Mouse (Mus musculus) myocyte (in vitro differentiated cells): ENCODE measurements around the gene Spata5. TPM values are rescaled to one million over a fixed set of nuclear protein-coding genes. Genes with fewer than 3 reads are reported as not detected.
A peak's percentile ranks its signal among the peaks of the same experiment; 100 is the strongest.

Experiments
- H3K27me3 ChIP-seq: one replicate; pipeline ENCODE4 v1.6.1; 2011; ENCODE audit not compliant: control insufficient read depth, insufficient read depth, insufficient read length
- H3K36me3 ChIP-seq: one replicate; pipeline ENCODE4 v1.6.1; 2011; ENCODE audit not compliant: control insufficient read depth, insufficient read depth
- H3K4me2 ChIP-seq: one replicate; pipeline ENCODE4 v1.6.1; 2011; ENCODE audit warnings: low read depth, control low read depth
- H3K4me3 ChIP-seq: one replicate; pipeline ENCODE4 v1.5.1; 2011; ENCODE audit warnings: mild to moderate bottlenecking, control low read depth, moderate library complexity
- H3K79me2 ChIP-seq: one replicate; pipeline ENCODE4 v1.6.1; 2011; ENCODE audit not compliant: control insufficient read depth, insufficient read depth
- H3ac ChIP-seq: one replicate; pipeline ENCODE4 v1.6.1; 2011; ENCODE audit not compliant: control insufficient read depth, insufficient read length
- CEBPB ChIP-seq: IDR thresholded peaks from 2 replicates; pipeline ENCODE4 v1.6.1; 2011; ENCODE audit warnings: mild to moderate bottlenecking, moderate library complexity; ENCODE audit not compliant: poor library complexity, insufficient read depth, severe bottlenecking
- E2F4 ChIP-seq: IDR thresholded peaks from one replicate; pipeline ENCODE4 v1.6.1; 2011; ENCODE audit warnings: mild to moderate bottlenecking, control low read depth, moderate library complexity; ENCODE audit not compliant: insufficient read depth
- MAX ChIP-seq: IDR thresholded peaks from one replicate; pipeline ENCODE4 v1.6.1; 2011; ENCODE audit warnings: low read depth, mild to moderate bottlenecking, control low read depth
- MYOD1 ChIP-seq, 3 experiments: IDR thresholded peaks; one replicate each; pipeline ENCODE4 v1.6.1; 2011; ENCODE audit warnings: control low read depth in 2 of 3, low read depth in 2 of 3, mild to moderate bottlenecking in 2 of 3, moderate library complexity in 1 of 3; ENCODE audit not compliant: insufficient read length in 2 of 3, control insufficient read depth in 1 of 3
- MYOG ChIP-seq, 3 experiments: IDR thresholded peaks; one replicate each; pipeline ENCODE4 v1.6.1; 2011; ENCODE audit warnings: control low read depth in 2 of 3, low read depth in 2 of 3, mild to moderate bottlenecking in 2 of 3; ENCODE audit not compliant: insufficient read length in 2 of 3, control insufficient read depth in 1 of 3, insufficient read depth in 1 of 3
- POLR2A ChIP-seq: IDR thresholded peaks from one replicate; pipeline ENCODE4 v1.6.1; 2011; ENCODE audit warnings: low read depth, mild to moderate bottlenecking, control low read depth, moderate library complexity; ENCODE audit not compliant: insufficient read length
- POLR2AphosphoS2 ChIP-seq: IDR thresholded peaks from one replicate; pipeline ENCODE4 v1.6.1; 2011; ENCODE audit warnings: low read depth, control low read depth; ENCODE audit not compliant: insufficient read length
- REST ChIP-seq: IDR thresholded peaks from one replicate; pipeline ENCODE4 v1.6.1; 2011; ENCODE audit warnings: mild to moderate bottlenecking, control low read depth, moderate library complexity; ENCODE audit not compliant: insufficient read depth, insufficient read length
- SRF ChIP-seq: IDR thresholded peaks from one replicate; pipeline ENCODE4 v1.6.1; 2011; ENCODE audit warnings: low read depth; ENCODE audit not compliant: control insufficient read depth, insufficient read length
- TCF12 ChIP-seq: IDR thresholded peaks from one replicate; pipeline ENCODE4 v1.6.1; 2011; ENCODE audit warnings: mild to moderate bottlenecking, control low read depth; ENCODE audit not compliant: poor library complexity, insufficient read depth, severe bottlenecking
- TCF3 ChIP-seq: IDR thresholded peaks from one replicate; pipeline ENCODE4 v1.6.1; 2011; ENCODE audit warnings: low read depth, control low read depth; ENCODE audit not compliant: insufficient read length
- USF1 ChIP-seq: IDR thresholded peaks from one replicate; pipeline ENCODE4 v1.6.1; 2011; ENCODE audit warnings: low read depth, mild to moderate bottlenecking, control low read depth, moderate library complexity
- polyA plus RNA-seq: library from polyadenylated mRNA; unstranded; fragments of >200 nt; fragmentation: generic; extraction: Trizol; gene quantifications from one replicate; pipeline ENCODE4 v1.2.1, GENCODE M21; 2012; ENCODE audit warnings: missing spikeins

The Spata5 gene
- polyA plus RNA-seq, 1 experiment, result 24.2 TPM

- no peak for TF ChIP-seq POLR2AphosphoS2
- TF ChIP-seq E2F4, result no peak
- no peak for TF ChIP-seq TCF12
- TF ChIP-seq SRF, result no peak
- TF ChIP-seq REST, result no peak
- no peak for TF ChIP-seq CEBPB
- TF ChIP-seq MYOD1 (IDR thresholded peaks at IDR 0.05; ENCODE audit: control insufficient read depth in 1 of 3, insufficient read length in 2 of 3, low read depth in 2 of 3), result no peak
- TF ChIP-seq MYOG (IDR thresholded peaks at IDR 0.05; ENCODE audit: control insufficient read depth in 1 of 3, insufficient read depth in 1 of 3, insufficient read length in 2 of 3, low read depth in 2 of 3), result no peak
- no peak for TF ChIP-seq USF1
- no peak for TF ChIP-seq POLR2A
- TF ChIP-seq MAX, result no peak
- TF ChIP-seq TCF3, result no peak
- Histone ChIP-seq H3K79me2 (no peaks in the 10 kb centered on the region), H3K4me2 (no peak overlapping the region), H3K4me3 (no peak overlapping the region), H3K36me3 (no peaks in the 10 kb centered on the region), H3ac (no peak overlapping the region), H3K27me3 (no peaks in the 10 kb centered on the region)
These were observed 17.7 kb upstream of the Spata5 start for GRCm38 (mm10) chr3:37401729-37402610.

GRCm38 (mm10) chr3:37407598-37407997, 12.1 kb upstream of the Spata5 start:
- H3K4me3 ChIP-seq, result no peak overlapping the region
- TF ChIP-seq CEBPB (no peak), MAX (no peak), E2F4 (no peak), POLR2A (no peak), TCF12 (no peak), POLR2AphosphoS2 (no peak), USF1 (no peak), MYOD1 (IDR thresholded peaks at IDR 0.05; ENCODE audit: control insufficient read depth in 1 of 3, insufficient read length in 2 of 3, low read depth in 2 of 3) (no peak), SRF (no peak), REST (no peak), TCF3 (no peak), MYOG (IDR thresholded peaks at IDR 0.05; ENCODE audit: control insufficient read depth in 1 of 3, insufficient read depth in 1 of 3, insufficient read length in 2 of 3, low read depth in 2 of 3) (no peak)
- no peaks in the 10 kb centered on the region for H3K79me2 ChIP-seq
- H3K27me3 ChIP-seq, result no peaks in the 10 kb centered on the region
- H3ac ChIP-seq, result no peak overlapping the region
- no peak overlapping the region for H3K4me2 ChIP-seq
- no peaks in the 10 kb centered on the region for H3K36me3 ChIP-seq

GRCm38 (mm10) chr3:37413446-37413845, 6.2 kb upstream of the Spata5 start:
- Histone ChIP-seq H3K79me2 (no peaks in the 10 kb centered on the region), H3K36me3 (no peaks in the 10 kb centered on the region), H3K4me3 (no peak overlapping the region), H3ac (no peak overlapping the region), H3K27me3 (no peaks in the 10 kb centered on the region), H3K4me2 (peak overlapping the region; percentile 1)
- TF ChIP-seq MYOD1 (IDR thresholded peaks at IDR 0.05; ENCODE audit: control insufficient read depth in 1 of 3, insufficient read length in 2 of 3, low read depth in 2 of 3), result peak in 2 of 3 experiments; percentile 19 to 22
- no peak for TF ChIP-seq E2F4
- TF ChIP-seq MYOG (IDR thresholded peaks at IDR 0.05; ENCODE audit: control insufficient read depth in 1 of 3, insufficient read depth in 1 of 3, insufficient read length in 2 of 3, low read depth in 2 of 3), result peak in 1 of 3 experiments; percentile 42
- TF ChIP-seq POLR2AphosphoS2, result no peak
- TF ChIP-seq POLR2A, result no peak
- no peak for TF ChIP-seq SRF
- no peak for TF ChIP-seq TCF3
- no peak for TF ChIP-seq CEBPB
- TF ChIP-seq USF1, result no peak

GRCm38 (mm10) chr3:37414413-37414960, 5.2 kb upstream of the Spata5 start:
- H3K4me3 ChIP-seq, result no peak overlapping the region
- no peak overlapping the region for H3ac ChIP-seq
- no peaks in the 10 kb centered on the region for H3K79me2 ChIP-seq
- H3K36me3 ChIP-seq, result no peaks in the 10 kb centered on the region
- H3K27me3 ChIP-seq, result no peaks in the 10 kb centered on the region
- H3K4me2 ChIP-seq, result no peak overlapping the region
- TF ChIP-seq TCF3 (no peak), REST (no peak), POLR2AphosphoS2 (no peak), MYOD1 (IDR thresholded peaks at IDR 0.05; ENCODE audit: control insufficient read depth in 1 of 3, insufficient read length in 2 of 3, low read depth in 2 of 3) (no peak), CEBPB (no peak), USF1 (no peak), SRF (no peak), MYOG (IDR thresholded peaks at IDR 0.05; ENCODE audit: control insufficient read depth in 1 of 3, insufficient read depth in 1 of 3, insufficient read length in 2 of 3, low read depth in 2 of 3) (no peak), POLR2A (no peak), TCF12 (no peak), E2F4 (no peak), MAX (no peak)
